Mouse (Mus musculus): Measurements from ENCODE around the gene Ms4a14.
"Not testable (repeated sequence)": the region's sequence is repeated elsewhere in the genome, so short reads cannot be mapped to it uniquely, and the experiment has no call there.

Gene Ms4a14

DNA sequence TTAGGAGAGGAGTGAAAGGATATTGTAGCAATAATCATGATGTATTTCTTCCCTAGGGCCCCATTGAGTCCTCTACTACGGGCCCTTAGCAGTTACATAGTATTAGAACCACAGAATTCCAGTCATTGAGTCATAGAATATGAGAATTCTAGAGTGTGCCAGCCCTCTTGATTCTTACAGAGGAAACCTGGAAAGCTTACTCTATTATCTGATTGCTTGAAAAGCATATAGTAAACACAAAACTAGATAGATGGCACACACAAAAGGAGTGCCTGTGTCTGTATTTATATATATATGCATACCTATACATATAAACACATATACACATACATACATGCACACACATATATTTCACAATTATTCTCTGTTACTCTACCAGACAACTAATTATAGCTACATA lies at the start of gene Ms4a14:
Gene Ms4a14, minus strand, starts transcription at position 101 of the 400 bp plus-strand sequence.
- no peak for DNase-seq (ENCODE audit: low read depth, low spot score)

DNA sequence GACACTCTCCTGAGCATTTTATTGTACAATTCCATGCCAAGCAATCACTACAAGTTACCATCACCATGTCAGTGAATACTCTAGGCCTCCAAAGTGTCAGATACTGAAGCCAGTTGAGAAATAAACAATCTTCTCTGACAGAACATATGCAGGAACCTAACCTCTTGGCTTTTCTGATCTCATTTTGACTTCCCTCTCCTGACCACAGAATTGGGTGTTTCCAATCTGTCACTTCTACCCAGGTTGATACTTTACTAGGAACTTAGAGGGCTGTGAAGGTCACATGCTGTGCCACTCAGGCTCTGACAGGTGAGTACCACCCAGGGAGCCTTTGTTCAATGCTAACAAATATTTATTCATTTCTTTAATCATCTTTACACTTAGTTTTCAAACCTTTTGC lies 47.7 kb upstream of the Ms4a14 start:
- DNase-seq (ENCODE audit: low read depth, low spot score): no peak

DNA sequence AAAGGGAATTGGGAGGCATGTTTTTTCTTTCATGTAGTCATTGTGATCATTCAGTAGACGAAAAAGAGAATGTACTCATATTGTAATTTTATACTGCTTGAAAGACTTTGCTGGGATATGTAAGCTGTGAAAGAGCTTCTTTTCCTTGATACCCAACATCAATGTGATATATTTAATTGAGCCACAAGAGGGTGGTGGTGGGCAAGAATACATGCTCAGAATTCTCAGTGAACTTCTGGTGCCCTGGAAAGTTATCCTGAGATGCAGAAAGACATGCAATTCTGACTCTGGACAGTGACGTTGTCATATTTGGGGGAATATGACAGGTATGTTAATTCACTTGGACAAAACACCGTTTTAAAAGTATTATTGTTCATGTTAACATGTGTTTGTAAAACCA lies 45.9 kb upstream of the Ms4a14 start:
- DNase-seq (ENCODE audit: low read depth, low spot score): no peak

DNA sequence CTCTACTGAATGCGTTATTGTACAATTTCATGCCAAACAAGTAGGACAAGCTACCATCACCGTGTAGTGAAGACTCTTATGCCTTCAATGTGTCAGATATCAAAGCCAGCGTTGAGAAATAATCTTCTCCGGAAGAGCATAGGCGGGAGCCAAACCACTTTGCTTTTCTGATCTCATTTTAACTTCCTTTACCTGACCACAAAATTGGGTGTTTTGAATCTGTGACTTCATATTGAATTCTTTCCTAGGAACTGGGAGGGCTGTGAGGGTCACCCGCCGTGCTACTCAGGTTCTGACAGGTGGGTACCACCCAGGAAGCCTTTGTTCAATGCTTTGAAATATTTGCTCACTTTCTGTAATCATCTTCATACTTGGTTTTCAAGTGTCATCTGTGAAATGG lies 41.5 kb upstream of the Ms4a14 start:
- no peak for DNase-seq (ENCODE audit: low read depth, low spot score)

DNA sequence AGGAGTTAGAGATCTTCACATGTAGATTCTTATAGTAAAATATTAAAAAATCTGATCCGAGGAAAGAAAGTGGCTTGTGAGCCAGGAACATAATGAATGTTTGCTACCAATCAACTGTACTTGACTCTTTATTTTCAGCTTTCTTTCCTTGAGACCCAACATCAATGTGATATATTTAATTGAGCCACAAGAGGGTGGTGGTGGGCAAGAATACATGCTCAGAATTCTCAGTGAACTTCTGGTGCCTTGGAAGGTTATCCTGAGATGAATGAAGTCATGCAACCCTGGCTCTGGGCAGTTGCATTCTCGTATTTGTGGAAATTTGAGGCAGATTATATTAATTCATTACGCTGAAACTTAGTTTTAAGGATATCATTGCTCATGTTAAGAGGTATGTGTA lies 37.6 kb upstream of the Ms4a14 start:
- DNase-seq (ENCODE audit: low read depth, low spot score): no peak

DNA sequence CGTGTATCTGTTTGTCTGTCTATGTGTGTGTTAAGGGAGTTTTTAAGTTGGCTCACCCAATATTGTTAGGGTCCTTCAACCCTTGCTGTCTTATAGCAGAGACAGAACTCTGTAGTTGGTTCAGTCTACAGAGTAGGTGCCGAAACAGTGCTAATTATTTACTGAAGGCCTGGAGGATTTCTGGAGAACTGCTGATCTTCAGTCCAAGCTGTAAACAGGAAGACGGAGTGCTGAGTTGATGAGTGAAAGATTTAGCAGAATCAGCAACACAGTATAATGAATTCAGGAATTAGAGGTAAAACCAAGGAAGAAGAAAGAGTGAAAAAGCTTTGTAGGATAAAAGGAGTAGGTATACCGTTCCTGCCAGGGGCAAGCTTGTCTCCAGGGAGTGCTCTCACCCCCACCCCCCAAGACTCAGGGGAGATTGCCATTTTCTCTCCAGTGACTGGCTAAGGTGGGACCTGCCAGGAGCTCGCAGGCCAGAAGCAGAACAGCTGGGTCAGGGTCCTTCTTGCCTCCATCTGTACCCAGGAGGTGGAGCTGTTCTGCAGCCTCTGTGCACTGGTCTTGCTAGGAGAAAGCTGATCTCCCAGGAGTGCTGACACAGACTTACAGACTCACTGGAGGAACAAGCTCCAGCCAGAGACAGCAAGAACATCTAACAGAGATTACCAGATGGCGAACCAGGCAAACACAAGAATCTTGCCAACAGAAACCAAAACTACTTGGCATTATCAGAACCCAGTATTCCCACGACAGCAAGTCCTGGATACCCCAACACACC lies 35.6 kb upstream of the Ms4a14 start:
- DNase-seq (ENCODE audit: low read depth, low spot score): no peak

DNA sequence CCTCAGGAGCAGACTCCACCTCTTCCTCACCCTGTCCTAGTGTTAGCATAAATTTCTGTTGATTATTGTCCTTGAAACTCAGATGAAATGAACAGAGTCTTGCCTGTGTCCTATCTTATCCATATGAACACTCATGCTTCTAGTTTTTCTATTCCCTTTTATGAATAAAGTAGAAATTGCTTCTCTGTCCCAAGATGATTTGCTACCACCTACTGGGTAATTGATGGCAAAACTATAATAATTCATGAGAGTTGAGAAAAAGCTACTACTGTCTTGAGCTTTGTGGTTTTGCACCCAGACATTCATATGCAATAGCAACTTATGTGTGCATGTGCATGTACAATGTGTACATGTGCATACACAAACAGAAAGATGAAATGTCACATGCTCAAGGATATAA lies 29.7 kb upstream of the Ms4a14 start:
- no peak for DNase-seq (ENCODE audit: low read depth, low spot score)

DNA sequence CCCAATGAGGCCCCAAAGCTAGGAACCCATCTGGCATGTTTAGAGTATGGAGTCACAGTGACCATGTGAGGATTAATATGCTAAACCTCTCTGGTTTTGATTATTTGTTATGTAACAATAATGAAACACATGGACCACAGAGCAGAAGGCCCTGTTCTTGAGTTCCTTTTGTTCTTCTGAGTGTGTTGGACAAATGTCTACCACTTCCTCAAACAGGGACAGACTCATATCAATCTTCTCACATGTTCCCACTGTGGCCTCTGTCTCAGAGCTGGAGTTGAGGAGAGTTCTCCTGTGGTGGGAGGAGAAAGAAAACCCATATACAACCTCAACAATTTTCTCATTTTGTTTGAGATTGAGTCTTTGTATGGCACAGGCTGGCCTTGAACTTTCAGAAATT lies 28.9 kb upstream of the Ms4a14 start:
- DNase-seq (ENCODE audit: low read depth, low spot score): no peak

DNA sequence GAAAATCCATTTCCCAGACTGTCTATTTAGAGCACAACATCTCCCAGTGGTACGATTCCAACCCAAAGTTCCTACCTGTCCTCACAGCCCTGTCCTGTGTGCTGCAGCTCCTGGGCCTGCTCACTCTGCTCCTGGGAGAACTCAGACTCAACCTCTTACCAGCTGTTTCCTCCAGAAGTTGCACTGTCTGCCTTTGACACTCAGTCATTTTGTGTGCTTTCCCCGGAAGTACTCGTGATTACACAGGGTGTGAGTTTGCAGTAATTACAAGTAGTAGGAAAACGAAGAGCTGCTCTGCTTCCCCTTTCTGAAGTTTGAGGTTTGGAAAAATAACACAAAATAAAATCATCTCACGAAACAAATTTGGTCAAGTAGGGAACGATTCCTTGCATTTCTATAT lies 21.7 kb upstream of the Ms4a14 start, which contains the start of gene Ms4a7:
Gene Ms4a7, minus strand, starts transcription at position 215 of the 400 bp plus-strand sequence.
- DNase-seq (ENCODE audit: low read depth, low spot score): no peak

DNA sequence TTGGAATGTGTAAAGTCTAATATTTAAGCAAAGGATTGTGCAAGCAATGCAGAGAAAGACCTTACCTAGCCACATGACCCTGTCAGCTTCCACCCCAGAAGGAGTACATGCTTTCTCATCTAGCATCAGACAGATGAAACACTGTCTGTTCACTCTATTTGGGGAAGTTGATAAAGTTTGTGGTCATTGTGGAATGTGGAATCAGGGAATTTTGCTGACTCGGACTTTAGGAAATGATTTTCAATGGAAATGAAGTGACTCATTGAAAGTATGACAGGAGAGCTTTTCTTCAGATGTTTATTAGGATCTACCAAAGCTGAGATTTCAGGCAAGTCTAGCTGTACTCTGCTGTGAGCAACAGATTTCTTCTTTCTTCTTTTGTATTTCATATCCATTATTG lies 6.9 kb upstream of the Ms4a14 start:
- no peak for DNase-seq (ENCODE audit: low read depth, low spot score)

DNA sequence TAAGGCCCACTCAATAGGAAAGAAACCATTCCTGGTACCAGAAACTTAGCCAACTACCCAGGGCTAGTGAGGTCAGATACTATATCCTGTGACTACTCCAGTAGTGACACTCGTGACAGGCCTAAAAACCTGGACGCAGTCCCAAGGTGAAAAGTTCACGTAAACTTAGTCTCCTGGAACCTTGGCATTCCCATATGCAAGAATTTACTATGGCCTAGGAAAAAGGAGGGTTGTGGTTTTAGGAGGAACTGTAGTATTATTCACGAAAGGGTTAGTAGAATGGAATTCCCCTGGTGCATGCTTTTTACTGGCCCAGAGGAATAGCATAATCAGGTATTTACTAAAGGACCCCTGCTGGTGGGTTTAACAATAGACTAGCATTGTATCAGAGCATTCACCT lies 2.5 kb upstream of the Ms4a14 start:
- DNase-seq (ENCODE audit: low read depth, low spot score): no peak

DNA sequence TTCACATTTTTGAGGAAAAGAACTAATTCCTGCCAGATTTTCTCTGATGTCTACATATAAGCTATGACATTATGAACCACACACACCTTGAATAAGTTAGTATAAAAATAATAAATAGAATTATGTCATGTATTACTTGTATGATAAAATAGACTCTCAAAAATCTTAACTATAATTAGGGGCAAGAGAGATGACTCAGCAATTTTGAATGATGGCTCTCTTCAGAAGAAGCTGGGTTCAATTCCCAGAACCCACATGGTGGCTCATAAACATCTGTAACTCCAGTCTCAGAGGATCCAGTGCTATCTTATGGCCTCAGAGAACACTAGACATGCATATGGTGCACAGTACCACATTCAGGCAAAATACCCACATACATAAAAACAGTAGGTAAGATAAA lies 5.4 kb downstream of the Ms4a14 start:
- no peak for DNase-seq (ENCODE audit: low read depth, low spot score)

DNA sequence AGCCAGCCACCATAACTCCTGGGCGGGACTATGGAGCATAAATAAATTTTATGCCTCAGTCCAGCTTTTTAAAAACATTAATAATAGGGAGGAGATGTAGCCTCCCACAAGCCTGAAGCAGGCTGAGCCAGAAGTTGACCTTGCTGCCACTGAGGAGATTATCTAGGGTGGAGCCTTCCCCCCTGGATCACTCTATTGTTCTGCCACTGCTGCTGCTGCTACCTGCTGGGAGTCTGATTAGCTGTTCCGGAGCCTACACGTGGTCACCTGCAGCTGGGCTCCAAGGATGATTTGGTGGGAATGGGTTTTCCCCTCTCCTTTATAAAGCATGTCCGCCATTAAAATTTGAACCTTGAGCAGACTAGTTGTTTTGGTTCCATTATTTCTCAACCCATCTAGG lies 14.7 kb downstream of the Ms4a14 start:
- not testable (repeated sequence) for DNase-seq (ENCODE audit: low read depth, low spot score)

DNA sequence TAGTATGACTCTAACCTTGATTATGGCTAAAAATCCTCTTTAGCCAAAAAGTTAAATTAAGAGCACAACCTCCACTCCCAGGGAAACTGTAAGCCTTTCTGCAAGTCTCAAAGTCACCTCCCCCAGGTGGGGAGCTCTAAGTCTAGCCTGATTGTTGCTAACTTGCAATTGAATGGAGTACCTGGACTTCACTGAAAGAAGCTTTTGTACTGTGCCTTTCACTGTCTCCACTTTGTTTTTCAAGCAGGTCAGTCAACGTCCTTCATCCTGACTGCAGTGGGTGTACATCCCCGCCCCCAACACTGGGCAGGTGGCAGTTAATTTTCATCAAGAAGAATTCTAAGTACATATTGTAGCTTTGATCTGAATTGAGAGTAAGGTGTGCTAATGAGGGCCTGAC lies 15.3 kb downstream of the Ms4a14 start:
- no peak for DNase-seq (ENCODE audit: low read depth, low spot score)

DNA sequence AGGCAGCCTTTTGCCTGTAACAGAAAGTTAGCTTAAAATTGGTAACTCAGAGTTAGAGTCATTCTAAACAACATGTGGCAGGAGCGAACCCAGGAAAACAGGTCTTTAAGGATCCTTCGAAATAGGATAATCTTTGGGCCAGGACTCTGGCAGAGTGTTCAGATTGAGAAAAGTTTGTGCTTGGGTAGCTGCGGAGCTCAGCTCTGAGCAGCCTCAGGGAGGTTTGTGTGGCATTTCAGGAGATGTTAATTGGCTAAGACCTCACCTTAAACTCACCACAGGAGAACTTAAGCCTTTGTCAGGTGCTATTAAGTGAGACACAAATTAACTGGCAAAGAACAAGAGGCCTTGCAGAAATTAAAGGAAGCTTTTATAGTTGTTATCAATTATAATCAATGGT lies 20.6 kb downstream of the Ms4a14 start:
- DNase-seq (ENCODE audit: low read depth, low spot score): not testable (repeated sequence)

DNA sequence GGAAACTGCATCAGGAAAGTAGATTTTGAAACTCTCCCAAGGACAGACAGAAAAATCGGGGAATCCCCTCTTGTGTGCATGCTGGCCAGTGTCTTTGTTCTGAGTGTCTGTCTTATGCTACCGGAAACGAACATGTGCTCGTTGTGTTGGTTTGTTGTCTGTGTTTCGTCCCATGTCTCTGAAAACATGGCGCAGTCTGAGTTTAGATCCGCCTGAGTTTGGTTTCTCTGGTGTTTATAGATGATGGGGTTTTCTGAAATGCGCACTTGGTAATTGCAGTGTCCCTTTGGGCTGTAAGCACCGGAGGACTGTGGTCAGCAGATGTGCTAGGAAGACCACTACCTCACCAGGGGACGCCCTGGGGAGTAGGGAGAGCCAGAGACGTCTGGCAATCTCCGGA lies 21.3 kb downstream of the Ms4a14 start:
- no peak for DNase-seq (ENCODE audit: low read depth, low spot score)

DNA sequence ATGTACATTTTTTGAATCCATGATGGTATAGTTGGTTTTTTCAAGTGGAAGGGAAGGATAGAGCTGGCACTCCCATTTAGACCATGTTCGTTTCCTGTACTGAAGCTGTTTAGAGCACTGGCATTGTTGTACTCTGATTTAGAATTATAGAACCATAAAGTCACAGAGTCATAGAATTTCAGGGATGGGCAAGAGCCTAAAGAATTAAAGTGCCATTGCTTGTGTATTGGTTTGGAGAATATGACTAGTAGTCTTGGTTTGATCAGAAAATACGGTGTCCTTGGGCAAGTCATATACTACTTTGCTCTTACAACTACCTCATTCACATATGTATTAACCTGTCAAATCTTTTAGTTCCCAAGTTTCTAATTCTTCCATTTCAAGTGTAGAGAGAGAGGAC lies 30.5 kb downstream of the Ms4a14 start, which contains the start of gene Ms4a5:
Gene Ms4a5, minus strand, starts transcription at position 101 of the 400 bp plus-strand sequence.
- no peak for DNase-seq (ENCODE audit: low read depth, low spot score)

DNA sequence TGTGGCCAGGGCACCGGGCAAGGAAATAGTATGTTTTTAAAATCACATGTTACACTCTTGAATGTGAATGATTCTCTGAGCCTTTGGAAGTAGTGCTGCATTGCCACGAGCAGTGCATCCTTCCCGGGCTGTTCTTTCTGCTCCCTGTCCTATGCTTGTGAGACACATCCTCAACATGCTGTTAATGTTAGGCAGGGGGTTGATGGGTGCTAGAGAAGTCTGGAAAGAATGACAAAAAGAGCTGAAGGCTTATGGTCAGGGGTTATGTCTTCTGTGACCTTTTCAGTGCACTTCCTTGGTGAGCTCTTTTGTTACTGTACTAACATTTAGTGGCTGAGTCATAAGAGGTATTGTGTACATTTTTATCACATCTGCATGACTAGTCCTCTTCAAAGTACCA lies 34.0 kb downstream of the Ms4a14 start:
- no peak for DNase-seq (ENCODE audit: low read depth, low spot score)

DNA sequence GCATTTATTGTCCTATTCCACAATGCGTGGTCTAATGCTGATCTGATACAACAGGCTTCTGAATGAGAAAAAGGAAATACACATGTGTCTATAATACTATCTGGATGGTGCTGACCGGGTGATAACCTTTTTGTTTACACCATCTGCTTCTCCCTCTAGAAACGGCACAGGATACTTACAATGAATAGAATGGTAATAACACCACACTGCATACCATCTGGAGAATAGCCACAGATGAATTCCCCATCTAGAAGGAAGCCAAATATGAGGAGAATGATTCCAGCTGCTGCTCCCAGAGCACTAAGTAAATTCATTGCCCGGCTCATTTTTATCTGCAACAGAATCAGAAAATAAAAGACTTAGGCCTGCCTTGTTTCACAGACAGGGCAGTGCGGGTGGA lies 37.8 kb downstream of the Ms4a14 start:
- DNase-seq (ENCODE audit: low read depth, low spot score): no peak

DNA sequence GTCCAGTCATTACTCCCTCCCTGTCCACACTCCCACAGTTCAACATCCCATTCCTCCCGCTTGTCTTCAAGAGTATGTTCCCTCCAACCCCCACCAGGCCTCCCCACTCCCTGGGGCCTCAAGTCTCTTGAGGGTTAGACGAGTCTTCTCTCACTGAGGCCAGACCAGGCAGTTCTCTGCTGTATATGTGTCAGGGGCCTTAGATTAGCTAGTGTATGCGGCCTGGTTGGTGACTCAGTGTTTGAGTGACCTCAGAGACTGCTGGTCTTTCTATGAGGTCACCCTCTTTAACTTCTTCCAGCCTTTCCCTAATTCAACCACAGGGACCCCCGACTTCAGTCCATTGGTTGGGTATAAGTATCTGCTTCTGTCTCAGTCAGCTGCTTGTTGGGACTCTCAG lies 47.3 kb downstream of the Ms4a14 start:
- no peak for DNase-seq (ENCODE audit: low read depth, low spot score)

DNA sequence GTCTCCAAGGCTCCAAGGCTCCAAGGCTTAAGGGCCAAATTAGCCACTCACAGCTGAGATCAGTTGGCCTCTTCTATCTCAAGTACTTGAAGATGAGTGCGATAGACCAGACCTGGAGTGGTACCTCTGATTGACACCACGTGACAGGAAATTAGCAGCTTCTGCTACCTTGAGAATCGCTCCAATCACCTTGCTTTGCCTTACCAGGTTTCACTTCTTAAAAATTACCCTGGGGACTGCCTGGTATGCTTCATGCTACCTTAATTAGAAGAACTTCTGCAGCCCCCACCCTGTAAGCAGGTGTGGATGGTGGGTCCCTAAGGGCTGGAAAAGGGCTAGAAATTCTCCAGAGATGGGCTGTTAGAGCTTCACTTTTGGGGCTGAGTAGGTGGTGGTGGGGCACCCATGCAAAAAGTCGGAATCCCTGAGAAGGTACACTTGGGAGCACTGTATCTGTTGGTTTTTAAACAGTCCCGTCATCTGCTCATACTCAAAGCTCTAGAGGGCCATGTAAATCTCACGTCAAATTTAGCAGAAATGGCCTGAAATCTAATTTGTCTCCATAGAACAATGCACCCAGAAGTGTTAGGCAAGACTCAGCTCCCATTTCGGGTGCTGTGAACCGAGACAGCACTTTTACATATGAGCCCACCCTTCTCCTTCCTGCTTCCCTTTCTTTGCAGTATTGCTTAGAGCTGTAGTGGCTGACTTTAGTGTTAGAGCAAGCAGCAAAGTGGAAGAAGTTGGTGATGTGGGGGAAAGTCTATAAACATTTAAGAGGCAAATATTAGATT lies 48.0 kb downstream of the Ms4a14 start, which contains the start of gene Ms4a1:
Gene Ms4a1, minus strand, starts transcription at position 190 of the 794 bp plus-strand sequence.
- no peak for DNase-seq (ENCODE audit: low read depth, low spot score)

DNA sequence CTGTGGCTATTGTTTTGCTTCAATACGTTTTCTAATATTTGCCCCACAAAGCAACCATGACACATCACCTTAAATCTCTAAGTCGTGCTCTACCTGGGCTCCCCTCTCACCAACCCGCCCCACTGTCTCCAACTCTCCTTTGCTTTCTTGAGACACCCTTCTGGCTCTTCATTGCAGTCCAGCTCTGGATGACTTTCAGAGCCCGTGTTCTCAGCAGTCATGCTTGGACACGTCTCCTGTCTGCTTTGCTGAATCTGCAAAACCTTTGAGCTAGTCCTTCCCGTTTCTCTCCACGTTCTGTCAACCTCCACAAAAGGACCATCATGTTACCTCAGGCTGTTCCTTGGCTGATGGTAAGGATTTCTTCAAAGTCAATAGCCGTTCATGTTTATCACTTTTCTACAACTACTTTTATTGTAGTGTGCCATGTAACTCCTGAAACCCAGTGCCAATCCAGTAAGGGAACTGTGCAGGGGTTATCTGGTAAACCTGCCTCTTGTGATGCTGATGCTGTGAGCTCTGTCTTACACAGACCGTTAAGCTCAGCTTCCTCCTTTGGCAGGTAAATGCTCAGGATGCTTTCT lies 49.6 kb downstream of the Ms4a14 start:
- no peak for DNase-seq (ENCODE audit: low read depth, low spot score)
